Mouse (Mus musculus) kidney, postnatal 4 days (tissue): ENCODE results near the gene Dock1.
A peak's percentile ranks its signal among the peaks of the same experiment; 100 is the strongest.

Experiments used
- DNase-seq, 2 experiments: peaks; one replicate each; pipeline ENCODE4 v3.0.0; 2021; ENCODE audit warnings: mixed read lengths in 2 of 2

The Dock1 gene

GRCm38 (mm10) chr7:134862000-134862399 lies 191.5 kb downstream of the Dock1 start:
- no peak for DNase-seq

GRCm38 (mm10) chr7:134864175-134864574 lies 193.7 kb downstream of the Dock1 start:
- peak; percentile 87 for DNase-seq

- no peak for DNase-seq
Observed at GRCm38 (mm10) chr7:134872511-134872910, 202.1 kb downstream of the Dock1 start.

GRCm38 (mm10) chr7:134872981-134873380 lies 202.5 kb downstream of the Dock1 start:
- no peak for DNase-seq

- DNase-seq = no peak
Observed at GRCm38 (mm10) chr7:134878985-134879384, 208.5 kb downstream of the Dock1 start.

- no peak for DNase-seq
Observed at GRCm38 (mm10) chr7:134880431-134880830, 210.0 kb downstream of the Dock1 start.

- no peak for DNase-seq
Observed at GRCm38 (mm10) chr7:134883516-134883915, 213.1 kb downstream of the Dock1 start.

GRCm38 (mm10) chr7:134892449-134892871 lies 222.0 kb downstream of the Dock1 start:
- DNase-seq = no peak

GRCm38 (mm10) chr7:134892972-134893371 lies 222.5 kb downstream of the Dock1 start:
- peak; percentile 12 to 14 for DNase-seq

GRCm38 (mm10) chr7:134894604-134895003 lies 224.2 kb downstream of the Dock1 start:
- no peak for DNase-seq

GRCm38 (mm10) chr7:134899462-134899861 lies 229.0 kb downstream of the Dock1 start:
- peak; percentile 6 to 10 for DNase-seq

GRCm38 (mm10) chr7:134901992-134902391 lies 231.5 kb downstream of the Dock1 start:
- DNase-seq = no peak

GRCm38 (mm10) chr7:134931886-134932285 lies 261.4 kb downstream of the Dock1 start:
- no peak for DNase-seq

- no peak for DNase-seq
Observed at GRCm38 (mm10) chr7:134937471-134937926, 267.0 kb downstream of the Dock1 start.

GRCm38 (mm10) chr7:134937927-134938609 lies 267.6 kb downstream of the Dock1 start, which contains the start of gene Fam196a:
TSS of gene Fam196a (minus strand) at chr7:134938430.
- DNase-seq = peak; percentile 68 to 79

- no peak for DNase-seq
Observed at GRCm38 (mm10) chr7:134941891-134942290, 271.4 kb downstream of the Dock1 start.

- DNase-seq = no peak
Observed at GRCm38 (mm10) chr7:134943063-134943462, 272.6 kb downstream of the Dock1 start.

GRCm38 (mm10) chr7:134943701-134944100 lies 273.2 kb downstream of the Dock1 start:
- no peak for DNase-seq

GRCm38 (mm10) chr7:134945925-134946716 lies 275.7 kb downstream of the Dock1 start:
- no peak for DNase-seq

- no peak for DNase-seq
Observed at GRCm38 (mm10) chr7:134959086-134959485, 288.6 kb downstream of the Dock1 start.

- DNase-seq = peak; percentile 13 to 14
Observed at GRCm38 (mm10) chr7:134960871-134961270, 290.4 kb downstream of the Dock1 start.

GRCm38 (mm10) chr7:134961608-134962007 lies 291.2 kb downstream of the Dock1 start:
- DNase-seq = no peak

GRCm38 (mm10) chr7:134990244-134990643 lies 319.8 kb downstream of the Dock1 start:
- DNase-seq = no peak

- DNase-seq = no peak
Observed at GRCm38 (mm10) chr7:134990911-134991310, 320.5 kb downstream of the Dock1 start.
